Comparison of ENCODE assay signal across 12 mouse cellular contexts in genomic region chr13:58629365-58630050, GRCm38 (mm10). TPM values are rescaled to one million over a fixed set of nuclear protein-coding genes. Genes with fewer than 3 reads are reported as not detected.
DNase-seq lines count a peak whose midpoint lies in the region; ATAC-seq lines count a peak whose summit lies in the region.
"Had no signal": no experiment of that assay in that cellular context is flagged by ENCODE, and none has a peak within 500 bp of the region (broad histone marks: within the 10 kb centered on the region; RNA-seq: fewer than 3 reads in every experiment).

No protein-coding gene starts in this region.

- no peaks in the 10 kb centered on the region for H3K9me3 ChIP-seq in forebrain, embryonic 11.5 days (ENCODE audit: control insufficient read depth, low read length)
- no peaks in the 10 kb centered on the region for H3K9me3 ChIP-seq in forebrain, embryonic 16.5 days (ENCODE audit: control insufficient read depth, low read length)
- H3K9me3 ChIP-seq in hindbrain, embryonic 10.5 days = no peaks in the 10 kb centered on the region
- H3K9me3 ChIP-seq in midbrain, embryonic 11.5 days (ENCODE audit: control insufficient read depth, low read length) = no peaks in the 10 kb centered on the region

- H3K27me3 ChIP-seq in forebrain, embryonic 11.5 days (ENCODE audit: control insufficient read depth, insufficient read depth, low read length) = no peaks in the 10 kb centered on the region
- H3K27me3 ChIP-seq in forebrain, embryonic 16.5 days (replicated peaks; ENCODE audit: control insufficient read depth, insufficient read depth, low read length) = 0 out of 2 replicates have a peak, but pooled peaks cover 2% of the 10 kb centered on the region
- peaks cover 18% of the 10 kb centered on the region for H3K27me3 ChIP-seq in hindbrain, embryonic 10.5 days (ENCODE audit: insufficient read depth, poor library complexity, severe bottlenecking)
- no peaks in the 10 kb centered on the region for H3K27me3 ChIP-seq in midbrain, embryonic 11.5 days (ENCODE audit: control insufficient read depth, insufficient read depth, low read length)

- 27% methylated on average over 13 of the region's 13 CpGs for WGBS in forebrain, embryonic 11.5 days
- WGBS in forebrain, embryonic 16.5 days = 28% methylated on average over 13 of the region's 13 CpGs
- 21% methylated on average over 13 of the region's 13 CpGs for WGBS in hindbrain, embryonic 10.5 days
- WGBS in midbrain, embryonic 11.5 days = 24% methylated on average over 13 of the region's 13 CpGs

- no peak overlapping the region; the same call in 1 of the 2 replicates for H3K9ac ChIP-seq in forebrain, embryonic 11.5 days (ENCODE audit: low read length)
- H3K9ac ChIP-seq in forebrain, embryonic 16.5 days (replicated peaks; ENCODE audit: low read depth, low read length) = no peak overlapping the region
- H3K9ac ChIP-seq in midbrain, embryonic 11.5 days (ENCODE audit: low read length) = peak overlapping the region; percentile 42

- no peak overlapping the region for H3K27ac ChIP-seq in forebrain, embryonic 11.5 days (ENCODE audit: low read depth, low read length)
- no peak overlapping the region for H3K27ac ChIP-seq in forebrain, embryonic 16.5 days (ENCODE audit: low read length)
- H3K27ac ChIP-seq in hindbrain, embryonic 10.5 days = peak overlapping the region; percentile 71
- no peak overlapping the region for H3K27ac ChIP-seq in midbrain, embryonic 11.5 days (ENCODE audit: low read depth, low read length)
- H3K27ac ChIP-seq: heart, adult 2 months had no signal

- no peaks in the 10 kb centered on the region for H3K36me3 ChIP-seq in forebrain, embryonic 11.5 days (ENCODE audit: control insufficient read depth, insufficient read depth, low read length)
- H3K36me3 ChIP-seq in forebrain, embryonic 16.5 days (ENCODE audit: control insufficient read depth, insufficient read depth) = no peaks in the 10 kb centered on the region
- H3K36me3 ChIP-seq in hindbrain, embryonic 10.5 days = no peaks in the 10 kb centered on the region
- H3K36me3 ChIP-seq in midbrain, embryonic 11.5 days (ENCODE audit: control insufficient read depth, insufficient read depth, low read length) = no peaks in the 10 kb centered on the region

- no peak overlapping the region for H3K4me3 ChIP-seq in forebrain, embryonic 11.5 days (ENCODE audit: low read depth, low read length)
- no peak overlapping the region for H3K4me3 ChIP-seq in forebrain, embryonic 16.5 days (replicated peaks; ENCODE audit: low read length)
- peak overlapping the region; percentile 41 for H3K4me3 ChIP-seq in hindbrain, embryonic 10.5 days
- H3K4me3 ChIP-seq in midbrain, embryonic 11.5 days (ENCODE audit: low read depth, low read length) = peak overlapping the region; percentile 13; the same call in 1 of the 2 replicates
- H3K4me3 ChIP-seq: heart, adult 2 months had no signal

- peak; percentile 74 for DNase-seq in forebrain, embryonic 11.5 days (ENCODE audit: low spot score)
- DNase-seq in ZHBTc4 (ENCODE audit: low read depth, low spot score) = peak; percentile 71
- DNase-seq in hindbrain, embryonic 10.5 days (ENCODE audit: low spot score) = peak; percentile 50
- DNase-seq in midbrain, embryonic 11.5 days (ENCODE audit: low spot score, missing footprints) = peak; percentile 89
- no peak for DNase-seq in MN1 (ENCODE audit: low spot score)
- no peak for DNase-seq in left cerebral cortex, adult 8-10 months (ENCODE audit: low spot score in 2 of 2)
- DNase-seq: heart, adult 2 months had no signal

- no peaks in the 10 kb centered on the region; the same call in 1 of the 2 replicates for H3K4me1 ChIP-seq in forebrain, embryonic 11.5 days (replicated peaks; ENCODE audit: control insufficient read depth, insufficient read depth, low read length)
- H3K4me1 ChIP-seq in forebrain, embryonic 16.5 days (replicated peaks; ENCODE audit: control insufficient read depth, insufficient read depth, low read length) = no peaks in the 10 kb centered on the region
- peaks cover 27% of the 10 kb centered on the region for H3K4me1 ChIP-seq in hindbrain, embryonic 10.5 days (replicated peaks)
- H3K4me1 ChIP-seq in midbrain, embryonic 11.5 days (ENCODE audit: control insufficient read depth, insufficient read depth, low read length) = peaks cover 4% of the 10 kb centered on the region; the same call in 1 of the 2 replicates

- H3K4me2 ChIP-seq in forebrain, embryonic 11.5 days (ENCODE audit: low read depth, low read length, severe bottlenecking) = peak overlapping the region; percentile 39; the same call in 1 of the 2 replicates
- H3K4me2 ChIP-seq in forebrain, embryonic 16.5 days (ENCODE audit: low read length) = no peak overlapping the region
- H3K4me2 ChIP-seq in midbrain, embryonic 11.5 days = peak overlapping the region; percentile 39

- ATAC-seq in forebrain, embryonic 11.5 days (replicated peaks; ENCODE audit: low FRiP score) = 0 out of 2 replicates have a peak, but pooled peaks have one; percentile 46
- ATAC-seq in forebrain, embryonic 16.5 days = no peak
- ATAC-seq in midbrain, embryonic 11.5 days (ENCODE audit: low FRiP score) = peak; percentile 70; the same call in 1 of the 2 replicates
- no peak for ATAC-seq in cerebellum, adult (ENCODE audit: insufficient number of reproducible peaks, low FRiP score, low TSS enrichment)

RNA-seq across cellular contexts. Expression of gene Slc28a3, which starts 18.8 kb away (rescaled TPM):
- polyA plus RNA-seq in forebrain, embryonic 11.5 days (2014; fragmentation: Nextera tagmentation; extraction: Ambion mirVana) = not detected in 2 replicates
- not detected in 2 replicates for polyA plus RNA-seq in forebrain, embryonic 16.5 days (2015; fragmentation: Nextera tagmentation; extraction: Ambion mirVana)
- polyA plus RNA-seq in hindbrain, embryonic 10.5 days (2016; fragmentation: Nextera tagmentation; extraction: Ambion mirVana) = not detected in 2 replicates
- not detected in 2 replicates for polyA plus RNA-seq in midbrain, embryonic 11.5 days (2014; fragmentation: Nextera tagmentation; extraction: Ambion mirVana)
- total RNA-seq in left cerebral cortex, adult 8-10 months (2022) = under 1 TPM in 2 of 4 experiments, not detected in 2; 0.09 to 0.26 TPM
- total RNA-seq: heart, adult 2 months; liver, adult 2 months; megakaryocyte progenitor cell, adult 5-6 weeks had no signal
- polyA plus RNA-seq: cortical plate, adult 2 months; liver, adult 2 months had no signal

Comparison
In these comparisons a context has a peak if more than half of its experiments do, and no peak if none do; other contexts are left out.
1. ATAC-seq: peak in forebrain, embryonic 11.5 days (single experiment) and midbrain, embryonic 11.5 days (single experiment); none in forebrain, embryonic 16.5 days (single experiment) and cerebellum, adult (single experiment).
2. DNase-seq: peak in forebrain, embryonic 11.5 days (single experiment), ZHBTc4 (single experiment), hindbrain, embryonic 10.5 days (single experiment) and midbrain, embryonic 11.5 days (single experiment); none in MN1 (single experiment) and left cerebral cortex, adult 8-10 months (0 of 2).
3. H3K4me3 ChIP-seq: peak in hindbrain, embryonic 10.5 days (single experiment) and midbrain, embryonic 11.5 days (single experiment); none in forebrain, embryonic 11.5 days (single experiment) and forebrain, embryonic 16.5 days (single experiment).